9 mouse cellular contexts compared by ENCODE assay signal in genomic region chr5:123133784-123134143, GRCm38 (mm10). TPM values are rescaled to one million over a fixed set of nuclear protein-coding genes. Genes with fewer than 3 reads are reported as not detected.
DNase-seq lines count a peak whose midpoint lies in the region; ATAC-seq and TF ChIP-seq lines count a peak whose summit lies in the region.
"Had no signal": no experiment of that assay in that cellular context is flagged by ENCODE, and none has a peak within 500 bp of the region (broad histone marks: within the 10 kb centered on the region; RNA-seq: fewer than 3 reads in every experiment).

No protein-coding gene starts in this region.

- peak overlapping the region; percentile 100; the same call in 1 of the 2 replicates for H3K27ac ChIP-seq in kidney, postnatal 0 days
- 0 out of 2 replicates have a peak overlapping the region, but pooled peaks have one; percentile 100 for H3K27ac ChIP-seq in embryonic facial prominence, embryonic 10.5 days (replicated peaks)
- peak overlapping the region; percentile 100 for H3K27ac ChIP-seq in hindbrain, embryonic 12.5 days
- H3K27ac ChIP-seq in midbrain, embryonic 16.5 days (ENCODE audit: low read length): peak overlapping the region; percentile 100

- TF ChIP-seq CTCF in kidney, postnatal 0 days (IDR thresholded peaks at IDR 0.05; ENCODE audit: low read depth): no peak

- no peaks in the 10 kb centered on the region for H3K9me3 ChIP-seq in kidney, postnatal 0 days (replicated peaks; ENCODE audit: low read length)
- H3K9me3 ChIP-seq in embryonic facial prominence, embryonic 10.5 days: no peaks in the 10 kb centered on the region
- no peaks in the 10 kb centered on the region for H3K9me3 ChIP-seq in hindbrain, embryonic 12.5 days (replicated peaks)
- H3K9me3 ChIP-seq in midbrain, embryonic 16.5 days (replicated peaks; ENCODE audit: control insufficient read depth, low read length, poor library complexity, severe bottlenecking): no peaks in the 10 kb centered on the region

- H3K4me2 ChIP-seq in kidney, postnatal 0 days (ENCODE audit: low read length): no peak overlapping the region
- peak overlapping the region; percentile 100 for H3K4me2 ChIP-seq in hindbrain, embryonic 12.5 days (replicated peaks)
- H3K4me2 ChIP-seq in midbrain, embryonic 16.5 days (ENCODE audit: low read length): peak overlapping the region; percentile 87

- no peak for ATAC-seq in kidney, postnatal 0 days (replicated peaks; ENCODE audit: low FRiP score, low read depth)
- no peak for ATAC-seq in hindbrain, embryonic 12.5 days (ENCODE audit: low FRiP score)
- ATAC-seq in midbrain, embryonic 16.5 days: no peak
- no peak for ATAC-seq in frontal cortex, adult (ENCODE audit: low TSS enrichment)
- no peak for ATAC-seq in monocyte, adult 5-6 weeks (replicated peaks; ENCODE audit: insufficient number of reproducible peaks, low FRiP score, low TSS enrichment, poor library complexity, severe bottlenecking)

- H3K9ac ChIP-seq in kidney, postnatal 0 days (ENCODE audit: low read depth, low read length): no peak overlapping the region
- H3K9ac ChIP-seq in hindbrain, embryonic 12.5 days: peak overlapping the region; percentile 100; the same call in 1 of the 2 replicates
- peak overlapping the region; percentile 100 for H3K9ac ChIP-seq in midbrain, embryonic 16.5 days (ENCODE audit: low read depth, low read length)

- H3K4me3 ChIP-seq in kidney, postnatal 0 days (replicated peaks; ENCODE audit: low read depth, low read length): no peak overlapping the region
- peak overlapping the region; percentile 99; the same call in 1 of the 2 replicates for H3K4me3 ChIP-seq in embryonic facial prominence, embryonic 10.5 days
- H3K4me3 ChIP-seq in hindbrain, embryonic 12.5 days: peak overlapping the region; percentile 98; the same call in 1 of the 2 replicates
- peak overlapping the region; percentile 11; the same call in 1 of the 2 replicates for H3K4me3 ChIP-seq in midbrain, embryonic 16.5 days (ENCODE audit: low read depth, low read length)

- DNase-seq in kidney, postnatal 0 days (ENCODE audit: low spot score): no peak
- no peak for DNase-seq in kidney, adult 11 months
- DNase-seq in embryonic facial prominence, embryonic 10.5 days (ENCODE audit: low spot score): no peak
- no peak for DNase-seq in ovary, postnatal 36 days (ENCODE audit: low spot score)

- H3K36me3 ChIP-seq in kidney, postnatal 0 days (ENCODE audit: insufficient read depth, low read length): no peaks in the 10 kb centered on the region
- H3K36me3 ChIP-seq in embryonic facial prominence, embryonic 10.5 days (replicated peaks): peaks cover 49% of the 10 kb centered on the region
- peaks cover 30% of the 10 kb centered on the region for H3K36me3 ChIP-seq in hindbrain, embryonic 12.5 days
- no peaks in the 10 kb centered on the region for H3K36me3 ChIP-seq in midbrain, embryonic 16.5 days (ENCODE audit: control insufficient read depth, insufficient read depth, low read length)

- no peaks in the 10 kb centered on the region for H3K27me3 ChIP-seq in kidney, postnatal 0 days (ENCODE audit: insufficient read depth, low read length)
- peaks cover 17% of the 10 kb centered on the region for H3K27me3 ChIP-seq in embryonic facial prominence, embryonic 10.5 days (replicated peaks; ENCODE audit: low read depth, poor library complexity, severe bottlenecking)
- H3K27me3 ChIP-seq in hindbrain, embryonic 12.5 days: no peaks in the 10 kb centered on the region
- no peaks in the 10 kb centered on the region for H3K27me3 ChIP-seq in midbrain, embryonic 16.5 days (ENCODE audit: control insufficient read depth, insufficient read depth, low read depth, low read length)

- WGBS in kidney, postnatal 0 days: 24% methylated on average over 7 of the region's 7 CpGs
- WGBS in embryonic facial prominence, embryonic 10.5 days: 28% methylated on average over 7 of the region's 7 CpGs
- WGBS in hindbrain, embryonic 12.5 days: 16% methylated on average over 6 of the region's 7 CpGs
- WGBS in midbrain, embryonic 16.5 days: 10% methylated on average over 7 of the region's 7 CpGs

- H3K4me1 ChIP-seq in kidney, postnatal 0 days (replicated peaks; ENCODE audit: insufficient read depth, low read length): peaks cover 58% of the 10 kb centered on the region
- H3K4me1 ChIP-seq in embryonic facial prominence, embryonic 10.5 days: peaks cover 80% of the 10 kb centered on the region
- peaks cover 72% of the 10 kb centered on the region for H3K4me1 ChIP-seq in hindbrain, embryonic 12.5 days
- H3K4me1 ChIP-seq in midbrain, embryonic 16.5 days (ENCODE audit: control insufficient read depth, insufficient read depth, low read length): peaks cover 62% of the 10 kb centered on the region

RNA-seq across cellular contexts. Expression of gene Rhof, which starts 1.3 kb away (rescaled TPM):
- polyA plus RNA-seq in kidney, postnatal 0 days (2015; fragmentation: Nextera tagmentation; extraction: Ambion mirVana): 3.2 and 3.3 TPM in 2 replicates
- polyA plus RNA-seq in embryonic facial prominence, embryonic 10.5 days (2016; fragmentation: Nextera tagmentation; extraction: Ambion mirVana): 1.2 and 2.2 TPM in 2 replicates
- 2.6 and 2.8 TPM in 2 replicates for polyA plus RNA-seq in hindbrain, embryonic 12.5 days (2016; fragmentation: Nextera tagmentation; extraction: Ambion mirVana)
- 13.9 and 21.4 TPM in 2 replicates for polyA plus RNA-seq in midbrain, embryonic 16.5 days (2015; fragmentation: Nextera tagmentation; extraction: Ambion mirVana)
- 18.8 to 40.6 TPM (median 30.1 TPM) in 3 replicates for total RNA-seq in monocyte, adult 5-6 weeks (2017)

RNA-seq across cellular contexts. Expression of gene Setd1b, which starts 8.2 kb away (rescaled TPM):
- 7.0 and 7.1 TPM in 2 replicates for polyA plus RNA-seq in kidney, postnatal 0 days (2015; fragmentation: Nextera tagmentation; extraction: Ambion mirVana)
- 8.1 TPM in 2 replicates for polyA plus RNA-seq in embryonic facial prominence, embryonic 10.5 days (2016; fragmentation: Nextera tagmentation; extraction: Ambion mirVana)
- 13.8 and 14.3 TPM in 2 replicates for polyA plus RNA-seq in hindbrain, embryonic 12.5 days (2016; fragmentation: Nextera tagmentation; extraction: Ambion mirVana)
- polyA plus RNA-seq in midbrain, embryonic 16.5 days (2015; fragmentation: Nextera tagmentation; extraction: Ambion mirVana): 10.0 and 11.8 TPM in 2 replicates
- 2.4 to 15.3 TPM (median 3.2 TPM) in 3 replicates for total RNA-seq in monocyte, adult 5-6 weeks (2017)

RNA-seq across cellular contexts. Expression of gene Psmd9, which starts 35.4 kb away (rescaled TPM):
- 77.4 and 78.7 TPM in 2 replicates for polyA plus RNA-seq in kidney, postnatal 0 days (2015; fragmentation: Nextera tagmentation; extraction: Ambion mirVana)
- polyA plus RNA-seq in embryonic facial prominence, embryonic 10.5 days (2016; fragmentation: Nextera tagmentation; extraction: Ambion mirVana): 79.1 and 89.3 TPM in 2 replicates
- 70.2 and 74.6 TPM in 2 replicates for polyA plus RNA-seq in hindbrain, embryonic 12.5 days (2016; fragmentation: Nextera tagmentation; extraction: Ambion mirVana)
- polyA plus RNA-seq in midbrain, embryonic 16.5 days (2015; fragmentation: Nextera tagmentation; extraction: Ambion mirVana): 73.6 and 77.6 TPM in 2 replicates
- 16.7 to 38.7 TPM (median 18.9 TPM) in 3 replicates for total RNA-seq in monocyte, adult 5-6 weeks (2017)

RNA-seq across cellular contexts. Expression of gene Hpd, which starts 48.8 kb away (rescaled TPM):
- polyA plus RNA-seq in kidney, postnatal 0 days (2015; fragmentation: Nextera tagmentation; extraction: Ambion mirVana): 0.32 and 0.45 TPM in 2 replicates
- not detected in 2 replicates for polyA plus RNA-seq in embryonic facial prominence, embryonic 10.5 days (2016; fragmentation: Nextera tagmentation; extraction: Ambion mirVana)
- not detected in 2 replicates for polyA plus RNA-seq in hindbrain, embryonic 12.5 days (2016; fragmentation: Nextera tagmentation; extraction: Ambion mirVana)
- not detected in 2 replicates for polyA plus RNA-seq in midbrain, embryonic 16.5 days (2015; fragmentation: Nextera tagmentation; extraction: Ambion mirVana)
- not detected in 3 replicates for total RNA-seq in monocyte, adult 5-6 weeks (2017)
- total RNA-seq: left cerebral cortex, postnatal 25 days had no signal
